Mouse (Mus musculus): ENCODE data around the gene Aqp2. TPM values are rescaled to one million over a fixed set of nuclear protein-coding genes. Genes with fewer than 3 reads are reported as not detected.

Aqp2 gene
- polyA plus RNA-seq, 1 experiment from 2014 or later, result not detected

DNA sequence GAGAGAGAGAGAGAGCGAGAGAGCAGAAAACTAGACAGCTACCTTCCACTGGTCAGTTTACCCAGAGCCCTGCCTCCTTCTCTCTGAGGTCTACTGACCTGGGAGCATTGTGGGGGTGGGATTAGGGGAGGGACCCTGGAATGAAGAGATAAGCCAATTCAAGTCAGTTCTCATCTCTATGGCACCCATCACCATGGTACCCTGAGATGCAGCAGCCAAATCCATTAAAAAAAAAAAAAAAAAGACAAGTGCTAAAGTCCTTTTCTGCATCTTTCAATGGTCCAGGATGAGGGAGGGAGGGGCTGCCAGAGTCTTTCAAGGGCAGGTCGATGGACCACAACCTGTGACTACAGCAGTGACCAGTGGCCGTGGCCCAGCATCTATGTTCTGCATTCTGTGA, 26.7 kb downstream of the Aqp2 start:
- Histone ChIP-seq H3K9ac (ENCODE audit: low read depth, low read length) (no peak overlapping the region), H3K4me2 (ENCODE audit: low read length) (no peak overlapping the region), H3K27ac (ENCODE audit: low read length) (no peak overlapping the region), H3K4me3 (ENCODE audit: low read depth, low read length) (no peak overlapping the region), H3K36me3 (ENCODE audit: control insufficient read depth, insufficient read depth, low read length) (no peaks in the 10 kb centered on the region), H3K4me1 (ENCODE audit: control insufficient read depth, insufficient read depth, low read length) (peaks cover 16% of the 10 kb centered on the region), H3K27me3 (ENCODE audit: control insufficient read depth, insufficient read depth, low read depth, low read length) (no peaks in the 10 kb centered on the region; the same call in 1 of the 2 replicates), H3K9me3 (replicated peaks; ENCODE audit: control insufficient read depth, low read length, poor library complexity, severe bottlenecking) (no peaks in the 10 kb centered on the region)
- 50% methylated on average over 3 of the region's 3 CpGs for WGBS
- no peak for ATAC-seq

DNA sequence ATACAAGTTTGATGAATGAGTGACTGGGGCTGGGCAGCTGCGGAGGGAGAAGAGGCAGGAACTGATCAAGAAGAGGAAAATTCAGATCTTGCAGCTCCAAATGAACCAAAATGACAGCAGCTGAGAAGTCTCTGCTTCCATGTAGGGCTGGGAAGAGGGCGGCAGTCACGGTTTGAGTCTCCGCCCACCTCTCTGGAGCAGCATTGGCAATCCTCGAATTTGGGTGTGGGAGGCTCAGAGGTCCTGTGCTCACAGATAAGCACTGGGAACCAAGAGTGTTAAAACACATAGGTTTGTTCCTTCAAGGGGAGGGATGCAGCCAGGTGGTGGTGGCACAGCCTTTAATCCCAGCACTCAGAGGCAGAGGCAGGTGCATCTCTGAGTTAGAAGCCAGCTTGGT, 27.7 kb downstream of the Aqp2 start:
- H3K9ac ChIP-seq (ENCODE audit: low read depth, low read length), result no peak overlapping the region
- no peak for ATAC-seq
- no peak overlapping the region for H3K27ac ChIP-seq (ENCODE audit: low read length)
- WGBS, result 39% methylated on average over 5 of the region's 5 CpGs
- peaks cover 22% of the 10 kb centered on the region for H3K4me1 ChIP-seq (ENCODE audit: control insufficient read depth, insufficient read depth, low read length)
- no peaks in the 10 kb centered on the region for H3K36me3 ChIP-seq (ENCODE audit: control insufficient read depth, insufficient read depth, low read length)
- no peaks in the 10 kb centered on the region for H3K9me3 ChIP-seq (replicated peaks; ENCODE audit: control insufficient read depth, low read length, poor library complexity, severe bottlenecking)
- H3K27me3 ChIP-seq (ENCODE audit: control insufficient read depth, insufficient read depth, low read depth, low read length), result no peaks in the 10 kb centered on the region; the same call in 1 of the 2 replicates
- no peak overlapping the region for H3K4me3 ChIP-seq (ENCODE audit: low read depth, low read length)
- H3K4me2 ChIP-seq (ENCODE audit: low read length), result no peak overlapping the region

DNA sequence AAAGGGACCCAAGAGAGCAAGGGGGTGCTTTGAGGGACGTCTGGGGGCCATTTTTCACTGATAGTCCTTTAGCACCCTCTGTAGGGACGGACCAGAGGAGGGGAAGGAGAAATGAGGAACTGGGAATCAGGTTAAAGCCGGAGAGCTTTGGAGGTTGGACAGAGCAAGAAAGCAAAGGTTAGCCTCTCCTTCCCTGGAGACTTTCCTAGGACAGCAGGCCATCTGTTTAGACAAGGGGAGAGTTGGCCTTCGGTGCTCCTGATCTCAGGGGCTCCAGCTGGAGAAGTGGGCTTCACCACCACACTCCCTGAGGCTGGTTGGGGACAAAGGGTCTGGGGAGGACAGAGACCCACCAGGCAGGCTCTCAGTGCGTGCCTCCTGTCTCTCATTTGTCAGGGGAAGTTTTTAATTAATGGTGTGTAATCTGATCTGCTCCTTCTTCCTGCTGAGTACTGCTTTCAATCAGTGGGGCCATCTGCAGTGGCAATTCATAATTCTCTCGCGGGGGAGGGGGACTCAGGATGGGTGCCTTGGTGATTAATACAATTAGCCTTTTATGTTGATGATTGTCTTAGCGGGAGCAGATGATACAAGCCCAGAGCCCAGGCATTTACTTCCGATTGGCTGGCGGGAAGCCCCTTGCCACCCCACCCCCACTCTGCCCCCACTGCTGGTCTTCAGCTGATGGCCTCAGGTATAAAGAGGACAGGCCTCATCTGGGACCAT, 28.7 kb downstream of the Aqp2 start:
- WGBS, result 12% methylated on average over 10 of the region's 10 CpGs
- no peak for ATAC-seq
- no peak overlapping the region for H3K27ac ChIP-seq (ENCODE audit: low read length)
- no peak overlapping the region for H3K4me2 ChIP-seq (ENCODE audit: low read length)
- H3K27me3 ChIP-seq (ENCODE audit: control insufficient read depth, insufficient read depth, low read depth, low read length), result no peaks in the 10 kb centered on the region; the same call in 1 of the 2 replicates
- no peaks in the 10 kb centered on the region for H3K36me3 ChIP-seq (ENCODE audit: control insufficient read depth, insufficient read depth, low read length)
- peaks cover 20% of the 10 kb centered on the region for H3K4me1 ChIP-seq (ENCODE audit: control insufficient read depth, insufficient read depth, low read length)
- H3K9ac ChIP-seq (ENCODE audit: low read depth, low read length), result no peak overlapping the region
- H3K9me3 ChIP-seq (replicated peaks; ENCODE audit: control insufficient read depth, low read length, poor library complexity, severe bottlenecking), result no peaks in the 10 kb centered on the region
- H3K4me3 ChIP-seq (ENCODE audit: low read depth, low read length), result no peak overlapping the region

DNA sequence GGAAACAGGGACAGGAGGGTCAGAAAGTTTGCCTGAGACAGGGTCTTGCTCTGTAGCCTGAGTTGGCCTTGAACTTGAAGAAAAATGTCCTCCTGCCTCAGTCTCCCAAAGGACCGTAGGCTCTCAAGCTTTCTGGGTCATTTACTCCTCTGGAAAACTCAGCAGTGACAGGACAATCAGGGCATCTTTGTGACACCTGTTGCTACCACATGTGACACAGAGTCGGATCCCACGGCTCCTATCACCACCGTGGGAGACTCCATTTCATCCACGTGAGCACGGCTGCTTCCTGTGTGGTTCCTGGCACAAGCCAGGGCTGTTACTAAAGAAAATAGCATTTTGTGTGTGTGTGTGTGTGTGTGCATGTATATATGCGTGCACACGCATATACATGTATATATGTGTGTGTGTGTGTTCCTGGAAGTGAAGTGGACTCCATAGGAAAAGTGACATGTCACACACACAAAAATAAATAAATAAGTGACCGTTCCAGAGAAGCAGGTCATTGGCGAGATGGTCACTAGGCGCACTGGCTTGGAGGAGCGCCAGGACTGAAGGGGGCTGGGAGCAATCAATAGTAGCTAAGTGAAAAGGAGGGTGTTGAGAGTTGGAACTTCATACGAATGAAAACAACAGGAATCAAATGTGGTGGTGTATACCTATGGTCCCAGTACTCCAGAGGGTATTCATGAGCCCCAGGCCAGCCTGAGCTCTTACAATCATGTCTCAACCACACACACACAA, 29.7 kb downstream of the Aqp2 start:
- peaks cover 20% of the 10 kb centered on the region for H3K4me1 ChIP-seq (ENCODE audit: control insufficient read depth, insufficient read depth, low read length)
- ATAC-seq, result no peak

DNA sequence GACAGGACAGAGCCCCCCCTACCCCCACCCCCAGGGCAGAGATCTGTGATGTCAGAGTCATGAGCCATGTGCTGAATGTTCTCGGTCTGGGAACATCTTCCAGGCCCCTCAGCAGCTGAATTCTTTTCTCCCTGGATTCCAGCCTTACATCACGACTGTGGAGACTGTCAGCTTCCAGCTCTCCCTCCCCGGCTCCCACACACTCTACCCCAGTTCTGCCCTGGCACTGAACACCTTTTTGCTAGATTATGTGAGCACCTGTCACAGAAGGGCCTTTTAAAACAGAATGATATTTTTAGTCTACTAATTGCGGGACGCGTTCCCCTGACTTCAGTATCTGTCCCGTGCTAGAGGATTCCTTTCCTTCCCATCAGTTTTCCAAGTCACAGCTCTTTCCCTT, 32.7 kb downstream of the Aqp2 start:
- no peak for ATAC-seq
- 62% methylated on average over 7 of the region's 7 CpGs for WGBS
- Histone ChIP-seq H3K36me3 (ENCODE audit: control insufficient read depth, insufficient read depth, low read length) (no peaks in the 10 kb centered on the region), H3K4me3 (ENCODE audit: low read depth, low read length) (no peak overlapping the region), H3K4me2 (ENCODE audit: low read length) (no peak overlapping the region), H3K4me1 (ENCODE audit: control insufficient read depth, insufficient read depth, low read length) (peaks cover 27% of the 10 kb centered on the region), H3K27me3 (ENCODE audit: control insufficient read depth, insufficient read depth, low read depth, low read length) (no peaks in the 10 kb centered on the region; the same call in 1 of the 2 replicates), H3K9me3 (replicated peaks; ENCODE audit: control insufficient read depth, low read length, poor library complexity, severe bottlenecking) (no peaks in the 10 kb centered on the region), H3K27ac (ENCODE audit: low read length) (no peak overlapping the region), H3K9ac (ENCODE audit: low read depth, low read length) (no peak overlapping the region; the same call in 1 of the 2 replicates)

More for the DNA sequence above, 29.7 kb downstream of the Aqp2 start:
- Histone ChIP-seq H3K27me3 (ENCODE audit: control insufficient read depth, insufficient read depth, low read depth, low read length) (no peaks in the 10 kb centered on the region; the same call in 1 of the 2 replicates), H3K4me3 (ENCODE audit: low read depth, low read length) (no peak overlapping the region), H3K27ac (ENCODE audit: low read length) (no peak overlapping the region), H3K9me3 (replicated peaks; ENCODE audit: control insufficient read depth, low read length, poor library complexity, severe bottlenecking) (no peaks in the 10 kb centered on the region), H3K9ac (ENCODE audit: low read depth, low read length) (no peak overlapping the region), H3K36me3 (ENCODE audit: control insufficient read depth, insufficient read depth, low read length) (no peaks in the 10 kb centered on the region), H3K4me2 (ENCODE audit: low read length) (no peak overlapping the region)
- 84% methylated on average over 13 of the region's 13 CpGs for WGBS

DNA sequence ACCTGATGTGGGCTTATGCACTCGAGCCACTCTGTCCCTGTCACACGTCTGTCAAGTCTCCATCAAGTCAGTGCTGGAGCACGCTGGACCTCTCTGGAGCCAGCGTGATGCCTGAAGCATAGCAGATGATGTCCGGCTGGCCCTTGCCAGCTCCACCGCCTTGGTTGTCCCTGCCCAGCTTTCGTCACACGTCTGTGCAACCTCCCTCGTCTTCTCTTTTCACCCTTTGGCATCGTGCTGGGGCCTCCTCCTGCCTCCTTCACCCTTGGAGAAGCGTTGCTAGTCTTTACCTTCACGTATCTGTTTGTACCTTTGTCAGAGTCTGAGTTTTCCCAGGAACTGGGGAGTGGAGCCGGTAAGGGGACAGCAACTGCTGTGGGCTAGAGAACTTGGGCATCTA, 35.4 kb downstream of the Aqp2 start:
- Histone ChIP-seq H3K27ac (ENCODE audit: low read length) (peak overlapping the region; percentile 11; the same call in 1 of the 2 replicates), H3K36me3 (ENCODE audit: control insufficient read depth, insufficient read depth, low read length) (no peaks in the 10 kb centered on the region), H3K9ac (ENCODE audit: low read depth, low read length) (no peak overlapping the region), H3K4me3 (ENCODE audit: low read depth, low read length) (no peak overlapping the region), H3K27me3 (ENCODE audit: control insufficient read depth, insufficient read depth, low read depth, low read length) (no peaks in the 10 kb centered on the region), H3K4me2 (ENCODE audit: low read length) (no peak overlapping the region), H3K4me1 (ENCODE audit: control insufficient read depth, insufficient read depth, low read length) (peaks cover 21% of the 10 kb centered on the region), H3K9me3 (replicated peaks; ENCODE audit: control insufficient read depth, low read length, poor library complexity, severe bottlenecking) (no peaks in the 10 kb centered on the region)
- 72% methylated on average over 13 of the region's 13 CpGs for WGBS
- no peak for ATAC-seq

DNA sequence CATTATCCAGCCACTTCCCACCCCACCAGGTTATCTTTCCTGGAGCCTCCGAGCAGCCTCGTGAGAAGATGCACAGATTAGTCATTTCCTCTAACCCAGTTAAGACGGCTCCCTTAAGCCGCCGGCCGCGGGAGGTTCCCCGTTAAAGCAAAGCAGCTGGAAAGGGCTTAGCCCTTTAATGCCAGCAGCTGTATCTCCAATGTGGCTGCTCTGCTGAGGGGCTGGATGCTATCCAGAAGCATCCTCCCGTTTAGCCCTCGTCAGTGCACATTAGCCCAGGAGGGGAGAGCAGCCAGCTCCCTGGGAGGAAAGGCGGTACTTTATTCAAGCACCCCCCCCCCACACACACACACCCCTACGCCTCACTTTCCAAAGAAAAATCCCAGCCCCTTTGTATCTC, 35.9 kb downstream of the Aqp2 start:
- Histone ChIP-seq H3K4me1 (ENCODE audit: control insufficient read depth, insufficient read depth, low read length) (peaks cover 21% of the 10 kb centered on the region), H3K27me3 (ENCODE audit: control insufficient read depth, insufficient read depth, low read depth, low read length) (no peaks in the 10 kb centered on the region), H3K9me3 (replicated peaks; ENCODE audit: control insufficient read depth, low read length, poor library complexity, severe bottlenecking) (no peaks in the 10 kb centered on the region), H3K36me3 (ENCODE audit: control insufficient read depth, insufficient read depth, low read length) (no peaks in the 10 kb centered on the region), H3K9ac (ENCODE audit: low read depth, low read length) (no peak overlapping the region), H3K4me2 (ENCODE audit: low read length) (peak overlapping the region; percentile 30), H3K4me3 (ENCODE audit: low read depth, low read length) (no peak overlapping the region), H3K27ac (ENCODE audit: low read length) (peak overlapping the region; percentile 4; the same call in 1 of the 2 replicates)
- WGBS, result 3% methylated on average over 12 of the region's 12 CpGs
- no peak for ATAC-seq

DNA sequence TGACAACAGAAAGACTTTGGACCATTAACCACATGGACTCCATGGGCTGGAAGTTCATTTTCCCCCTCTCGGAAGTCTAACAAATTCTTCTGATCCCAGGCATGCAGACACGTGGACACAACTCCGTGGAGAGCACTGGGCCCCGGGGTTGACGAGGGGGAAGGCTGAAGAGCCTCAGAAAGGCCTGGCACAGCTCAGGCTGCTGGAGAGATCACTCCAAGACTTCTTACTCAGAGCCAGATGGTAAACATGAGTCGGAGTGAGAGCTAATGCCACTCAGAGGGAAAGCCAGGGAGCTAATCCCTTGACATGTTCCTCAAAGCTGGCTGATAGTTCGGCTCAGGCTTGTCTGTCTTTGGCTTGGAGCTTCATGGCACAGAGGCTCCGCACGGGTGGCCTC, 36.4 kb downstream of the Aqp2 start:
- Histone ChIP-seq H3K36me3 (ENCODE audit: control insufficient read depth, insufficient read depth, low read length) (no peaks in the 10 kb centered on the region), H3K27ac (ENCODE audit: low read length) (peak overlapping the region; percentile 53), H3K9ac (ENCODE audit: low read depth, low read length) (no peak overlapping the region), H3K27me3 (ENCODE audit: control insufficient read depth, insufficient read depth, low read depth, low read length) (no peaks in the 10 kb centered on the region), H3K4me1 (ENCODE audit: control insufficient read depth, insufficient read depth, low read length) (peaks cover 21% of the 10 kb centered on the region), H3K4me3 (ENCODE audit: low read depth, low read length) (no peak overlapping the region), H3K4me2 (ENCODE audit: low read length) (no peak overlapping the region), H3K9me3 (replicated peaks; ENCODE audit: control insufficient read depth, low read length, poor library complexity, severe bottlenecking) (no peaks in the 10 kb centered on the region)
- WGBS, result 38% methylated on average over 9 of the region's 9 CpGs
- no peak for ATAC-seq

DNA sequence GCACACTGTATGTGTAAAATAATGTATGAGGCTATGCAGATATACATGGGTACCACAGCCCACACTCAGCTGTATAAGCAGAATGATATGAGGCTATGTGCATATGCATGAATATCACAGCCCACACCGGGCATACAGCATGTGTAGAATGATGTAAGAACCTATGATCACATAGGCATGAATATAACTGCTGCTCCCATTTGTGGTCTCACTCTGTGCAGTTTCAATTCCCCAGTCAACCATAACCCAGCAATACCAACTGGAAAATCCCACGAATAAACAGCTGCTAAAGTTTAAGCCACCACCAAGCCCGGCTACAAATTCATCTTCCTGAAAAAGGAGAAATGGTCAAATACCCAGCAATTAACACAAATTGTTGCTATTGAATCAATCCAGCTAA, 39.7 kb downstream of the Aqp2 start:
- H3K27me3 ChIP-seq (ENCODE audit: control insufficient read depth, insufficient read depth, low read depth, low read length), result no peaks in the 10 kb centered on the region
- no peaks in the 10 kb centered on the region for H3K36me3 ChIP-seq (ENCODE audit: control insufficient read depth, insufficient read depth, low read length)
- no peaks in the 10 kb centered on the region for H3K9me3 ChIP-seq (replicated peaks; ENCODE audit: control insufficient read depth, low read length, poor library complexity, severe bottlenecking)
- 90% methylated on average over 3 of the region's 3 CpGs for WGBS
- H3K4me3 ChIP-seq (ENCODE audit: low read depth, low read length), result no peak overlapping the region
- no peak overlapping the region for H3K4me2 ChIP-seq (ENCODE audit: low read length)
- ATAC-seq, result no peak
- H3K4me1 ChIP-seq (ENCODE audit: control insufficient read depth, insufficient read depth, low read length), result peaks cover 13% of the 10 kb centered on the region
- no peak overlapping the region for H3K9ac ChIP-seq (ENCODE audit: low read depth, low read length)
- no peak overlapping the region for H3K27ac ChIP-seq (ENCODE audit: low read length)
